Mouse (Mus musculus) cerebellum, postnatal 14 days (tissue): Measurements from ENCODE around the gene Rad54l2.

Experiments
- DNase-seq, 2 experiments: peaks; one replicate each; pipeline ENCODE4 v3.0.0; 2021; ENCODE audit warnings: mixed read lengths in 2 of 2

Gene Rad54l2

DNA sequence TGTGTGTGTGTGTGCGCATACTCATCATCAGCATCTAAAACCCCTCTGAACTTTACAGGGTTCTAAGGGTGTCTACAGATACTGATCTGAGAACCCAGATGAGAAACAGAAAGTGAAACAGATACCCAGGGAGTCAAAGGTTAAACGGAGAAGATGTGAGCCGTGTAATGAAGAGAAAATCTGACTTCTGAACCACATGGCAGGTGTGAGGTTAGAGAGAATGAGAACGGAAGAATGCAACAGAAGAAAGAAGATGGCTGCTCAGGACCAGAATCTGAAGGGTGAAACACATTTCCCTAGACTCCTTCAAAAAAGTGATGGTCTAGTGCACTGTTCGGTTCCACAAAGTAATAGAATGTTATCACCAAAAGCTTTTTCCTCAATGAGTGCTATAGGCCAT lies 36.9 kb downstream of the Rad54l2 start:
- no peak for DNase-seq

DNA sequence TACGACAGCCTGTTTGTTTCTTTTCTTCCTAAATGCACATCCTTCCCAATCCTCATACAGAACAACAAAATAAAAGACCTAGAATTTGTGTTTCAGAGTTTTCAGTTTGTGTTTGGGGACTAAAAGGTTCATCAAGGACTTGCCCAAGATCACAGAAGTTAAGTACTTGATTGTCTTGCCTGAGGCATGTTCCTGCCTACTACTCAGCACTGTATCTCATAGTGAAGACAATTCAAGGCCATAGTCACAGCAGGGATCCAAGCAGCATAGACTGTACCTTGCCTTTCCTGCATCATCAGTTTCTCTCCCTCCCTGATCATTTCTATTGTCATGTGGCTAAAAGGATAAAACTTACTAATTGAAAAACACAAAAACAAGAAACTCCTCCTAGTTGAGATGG lies 49.0 kb downstream of the Rad54l2 start:
- DNase-seq, result no peak

DNA sequence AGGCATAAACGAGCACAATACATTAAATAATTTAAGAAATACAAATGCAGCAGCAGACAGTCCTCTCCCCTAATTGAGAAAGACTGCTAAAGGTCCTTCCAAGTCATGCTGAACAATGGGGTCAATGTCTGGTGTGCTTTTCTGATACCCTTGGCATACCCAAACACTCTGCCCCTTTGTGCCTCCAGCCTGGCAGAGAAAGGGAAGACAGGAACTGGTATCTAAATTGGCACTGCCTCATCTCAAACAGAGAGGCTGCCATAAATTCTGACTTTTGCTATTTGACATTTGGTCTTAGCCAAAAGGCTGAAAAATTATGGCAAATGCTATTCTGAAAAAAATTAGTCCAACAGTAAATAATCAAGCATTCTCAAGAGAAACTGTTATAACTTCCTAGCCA lies 49.9 kb downstream of the Rad54l2 start:
- no peak for DNase-seq

DNA sequence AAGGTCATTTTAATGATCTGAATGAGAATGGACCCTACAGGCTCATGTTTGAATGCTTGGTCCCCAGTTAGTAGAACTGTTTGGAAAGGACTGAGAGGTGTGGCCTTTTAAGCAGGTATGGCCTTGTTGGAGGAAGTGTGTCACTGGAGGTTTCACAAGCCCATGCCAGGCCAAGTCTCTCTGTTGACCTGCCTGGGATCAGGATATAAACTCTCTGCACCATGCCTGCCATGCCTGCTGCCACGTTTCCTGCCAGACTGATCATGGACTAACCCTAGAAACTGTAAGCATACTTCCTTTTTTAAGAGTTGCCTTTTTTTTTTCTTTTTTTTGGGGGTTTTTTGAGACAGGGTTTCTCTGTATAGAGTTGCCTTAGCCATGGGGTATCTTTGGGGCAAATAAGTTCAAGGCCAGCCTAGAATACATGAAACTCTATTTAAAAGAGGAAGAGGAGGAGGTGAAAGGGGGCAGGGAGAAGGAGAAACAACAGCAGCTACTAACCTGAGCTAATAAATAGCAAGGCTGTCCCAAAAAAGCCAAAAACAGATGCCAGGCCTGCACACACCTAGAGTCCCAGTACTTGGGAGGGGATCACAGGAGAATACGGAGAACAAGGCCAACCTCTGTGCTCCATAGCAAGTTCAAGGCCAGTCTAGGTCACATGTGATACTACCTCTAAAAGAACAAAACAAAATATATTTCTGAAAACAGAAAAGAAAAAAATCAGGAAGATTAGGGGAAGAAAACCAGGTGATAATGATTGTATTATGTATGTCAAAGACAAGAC lies 50.6 kb downstream of the Rad54l2 start:
- DNase-seq, result no peak

DNA sequence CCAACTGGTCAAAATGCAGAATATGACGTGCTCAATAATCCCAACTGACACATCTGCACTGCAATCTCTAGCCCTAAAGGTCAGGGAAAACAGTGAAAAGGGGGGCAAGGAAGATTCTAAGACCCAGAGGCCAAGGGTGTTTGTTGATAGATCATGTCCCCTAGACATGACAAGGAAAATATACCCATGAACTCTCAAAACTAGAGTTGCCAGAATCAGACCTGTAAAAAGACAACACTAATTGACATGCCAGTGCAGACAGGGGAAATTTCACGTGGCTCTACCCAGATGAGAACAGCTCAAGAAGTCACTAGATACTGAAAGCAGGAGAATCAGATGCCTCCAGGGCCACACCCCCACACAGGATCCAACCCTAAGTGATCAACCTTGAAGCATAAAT lies 55.3 kb downstream of the Rad54l2 start:
- no peak for DNase-seq

DNA sequence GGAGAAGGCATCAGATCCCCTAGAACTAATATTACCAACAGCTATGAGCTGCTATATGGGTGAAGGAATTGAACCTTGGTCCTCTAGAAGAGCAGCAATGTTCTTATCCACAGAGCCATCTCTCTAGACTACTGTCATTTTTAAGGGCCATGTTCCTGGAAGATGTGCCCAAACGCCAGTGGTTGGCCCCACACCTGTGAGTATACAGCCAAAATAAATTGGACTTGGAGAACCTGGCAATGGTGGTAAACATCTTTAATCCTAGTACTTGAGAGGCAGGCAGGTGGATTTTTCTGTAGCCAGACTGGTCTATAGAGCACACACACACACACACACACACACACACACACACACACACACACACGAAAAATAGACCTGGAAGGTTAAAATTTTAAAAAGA lies 59.6 kb downstream of the Rad54l2 start:
- DNase-seq, result no peak

DNA sequence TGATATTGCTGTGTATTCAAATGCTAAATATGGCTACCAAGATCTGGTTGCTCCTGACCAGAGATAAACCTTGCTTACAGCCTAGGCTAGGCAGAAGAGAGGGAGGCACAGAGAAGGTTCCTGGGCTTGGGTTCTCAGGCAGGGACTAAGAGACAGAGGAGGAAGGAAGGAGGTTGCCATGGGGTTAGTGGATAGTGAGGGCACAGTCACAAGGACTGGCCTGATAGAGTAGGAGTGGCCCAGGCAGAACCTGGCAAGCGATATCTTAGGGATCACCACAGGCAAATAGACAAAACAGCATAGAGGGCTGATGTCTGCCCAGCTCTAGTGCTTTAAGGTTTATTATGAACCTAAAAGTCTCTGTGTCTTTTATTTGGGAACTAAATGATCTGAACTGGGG lies 62.1 kb downstream of the Rad54l2 start:
- DNase-seq, result no peak

DNA sequence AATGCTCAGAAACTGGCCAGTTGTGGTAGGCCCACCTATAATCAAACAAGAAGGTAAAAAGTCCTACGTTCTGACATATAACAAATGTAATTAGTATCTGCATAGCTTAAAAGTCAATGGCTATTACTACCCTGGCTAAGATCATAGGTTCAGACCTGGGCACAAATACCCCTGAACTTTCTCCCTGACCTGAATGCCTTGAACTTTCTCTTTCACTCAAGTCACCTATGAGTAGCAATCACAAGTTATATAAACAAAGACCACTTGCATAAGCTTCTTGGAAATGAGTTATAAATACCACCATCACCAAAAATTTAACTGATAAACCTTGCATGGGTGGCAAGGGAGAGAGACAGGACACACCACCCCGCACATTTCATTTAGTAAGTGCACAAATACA lies 63.6 kb downstream of the Rad54l2 start:
- no peak for DNase-seq

DNA sequence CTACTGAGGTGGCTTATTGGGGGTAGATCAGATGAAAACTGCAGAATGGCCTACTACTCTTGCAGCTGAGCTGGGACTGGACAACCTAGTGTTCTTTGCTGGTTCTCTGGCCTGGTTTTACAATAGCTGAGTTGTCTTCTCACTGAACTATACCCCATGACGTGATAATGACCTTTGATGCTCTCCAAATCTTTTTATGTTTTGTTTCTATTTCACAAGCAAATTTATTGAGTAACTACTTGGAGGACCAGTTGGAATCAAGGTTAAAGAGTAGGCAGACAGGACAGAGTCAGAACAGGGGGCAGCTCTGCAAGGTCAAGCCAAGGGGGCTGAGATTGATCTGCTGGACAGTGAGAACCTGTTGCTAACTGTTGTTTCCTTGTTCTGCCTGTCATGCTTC lies 64.1 kb downstream of the Rad54l2 start:
- no peak for DNase-seq

DNA sequence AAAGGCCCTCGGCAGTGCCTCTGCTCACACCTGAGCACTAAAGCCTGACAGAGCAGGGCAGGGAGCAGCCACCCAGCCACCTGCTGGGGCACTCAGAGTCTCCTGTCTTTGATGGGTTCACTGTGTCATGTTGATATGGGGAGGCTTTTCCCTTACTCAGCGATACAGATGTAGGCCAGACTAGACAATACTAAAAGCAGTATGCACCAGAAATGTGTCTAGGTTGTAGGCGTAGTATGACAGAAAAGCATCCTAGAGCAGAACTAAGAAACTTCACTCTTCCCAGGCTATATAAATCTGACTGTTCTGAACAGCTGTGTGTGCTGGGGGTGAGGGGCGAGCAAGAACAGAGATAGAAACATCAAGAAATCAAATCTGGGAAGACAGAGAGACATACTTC lies 72.3 kb downstream of the Rad54l2 start:
- DNase-seq, result no peak

DNA sequence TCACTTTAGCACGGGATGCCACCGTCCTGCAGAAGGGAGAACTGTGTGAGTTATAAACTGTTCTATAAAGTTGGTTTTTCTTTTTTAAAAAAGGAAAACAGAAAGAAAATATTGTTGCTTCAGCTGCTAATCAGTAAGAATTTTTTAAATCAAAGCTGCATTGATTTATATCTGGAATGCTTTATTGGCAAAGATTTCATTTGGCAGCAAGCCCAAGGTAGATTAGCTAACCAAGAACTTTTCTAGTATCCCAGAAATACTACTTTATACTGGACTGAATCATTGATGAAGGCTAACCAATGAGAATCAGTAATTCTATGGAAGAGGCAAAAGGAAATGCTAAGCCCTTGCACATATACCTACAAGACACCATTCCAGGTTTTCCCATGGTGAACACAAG lies 72.8 kb downstream of the Rad54l2 start:
- DNase-seq, result no peak

DNA sequence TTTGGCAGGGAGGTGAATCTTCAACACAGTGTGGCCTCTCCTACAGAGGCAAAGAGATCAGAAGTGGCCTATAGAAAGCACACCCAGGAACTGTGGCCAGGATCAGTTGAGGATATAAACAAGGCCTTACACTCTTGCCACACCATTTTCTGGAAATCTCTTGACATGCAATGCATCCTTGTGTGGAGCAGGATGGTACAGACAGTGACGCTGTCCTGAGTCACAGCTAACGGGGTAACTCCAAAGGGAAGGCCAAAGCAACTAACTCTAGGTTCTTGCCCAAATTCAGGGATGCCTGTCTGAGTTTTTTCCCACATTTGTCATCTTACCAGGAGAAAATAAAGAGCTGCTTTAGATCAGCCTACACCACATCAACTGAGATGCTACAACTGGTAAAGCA lies 76.5 kb downstream of the Rad54l2 start:
- DNase-seq, result no peak

DNA sequence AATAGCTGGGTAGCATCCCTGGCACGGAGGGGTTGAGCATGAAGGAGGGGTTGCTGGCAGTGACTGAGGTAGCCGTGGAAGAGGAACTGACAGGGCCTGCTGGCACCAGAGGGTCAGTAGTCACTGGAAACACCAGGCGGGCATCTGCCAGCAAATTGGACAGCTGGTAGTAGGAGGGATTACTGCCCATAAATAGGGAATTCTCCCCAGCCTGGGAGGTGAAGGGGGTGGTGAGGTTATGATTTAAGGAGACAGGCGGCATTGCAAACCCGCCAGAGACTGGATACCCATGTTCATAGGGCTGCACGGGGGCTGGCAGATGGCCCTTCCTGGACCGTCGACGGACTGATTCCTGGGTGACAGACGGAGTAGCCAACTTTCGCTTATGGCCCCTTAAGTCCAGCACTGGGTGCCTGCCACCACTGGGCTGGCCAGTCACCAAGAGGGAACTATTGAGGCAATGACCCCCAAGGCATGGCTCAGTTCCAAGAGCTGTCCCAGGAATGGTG lies 96.0 kb downstream of the Rad54l2 start:
- peak; percentile 62 to 70 for DNase-seq

DNA sequence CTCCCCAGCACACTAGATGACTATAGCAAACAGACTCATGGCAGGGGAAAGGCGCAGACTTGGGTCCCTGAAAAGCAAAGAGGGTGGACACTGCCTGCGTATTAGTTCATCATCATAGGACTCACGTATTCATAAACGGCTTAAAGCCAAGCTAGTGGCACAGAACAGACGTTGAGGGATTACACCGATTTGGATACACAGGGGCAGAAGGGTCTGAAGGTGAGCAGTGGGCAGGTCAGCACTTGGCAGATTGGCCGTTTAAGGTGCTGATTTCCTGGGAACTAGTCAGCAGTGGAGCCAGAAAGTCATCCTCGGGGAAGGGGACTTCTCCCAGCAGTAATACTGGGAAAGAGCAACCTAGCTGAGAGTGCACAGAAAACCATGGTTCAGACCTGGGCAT lies 100.2 kb downstream of the Rad54l2 start:
- no peak for DNase-seq

DNA sequence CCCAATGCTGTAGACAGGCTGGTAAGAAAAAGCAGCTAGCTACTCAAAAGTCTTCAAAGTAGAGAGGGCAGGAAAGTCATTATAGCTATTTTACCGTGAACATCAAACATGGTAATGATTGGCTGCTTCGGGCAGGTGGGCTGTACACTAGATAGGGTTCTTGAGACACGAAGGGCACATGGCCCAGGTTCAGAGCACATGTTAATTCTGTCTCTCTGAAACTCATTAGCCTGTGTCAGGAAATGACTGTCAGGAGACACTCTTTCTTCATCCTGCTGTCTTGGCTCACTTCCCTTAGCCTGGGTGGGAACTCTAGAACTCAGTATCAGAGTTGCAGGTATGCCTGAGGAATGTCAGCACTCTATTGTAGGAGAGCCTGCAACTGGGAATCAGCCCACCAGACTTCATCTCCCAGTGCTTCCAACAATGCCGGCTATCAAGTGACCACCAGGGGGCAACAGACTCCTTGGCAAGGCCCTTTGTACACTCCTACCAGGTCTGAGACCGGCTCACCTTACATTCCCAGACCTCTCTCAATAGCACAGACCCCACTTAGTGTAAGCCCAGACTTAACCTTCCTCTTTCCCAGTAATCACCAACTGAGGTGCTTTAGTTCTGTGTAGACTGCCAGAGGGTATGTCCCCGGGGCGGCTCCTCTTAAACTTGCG lies 101.9 kb downstream of the Rad54l2 start:
- DNase-seq, result peak; percentile 86 to 88

DNA sequence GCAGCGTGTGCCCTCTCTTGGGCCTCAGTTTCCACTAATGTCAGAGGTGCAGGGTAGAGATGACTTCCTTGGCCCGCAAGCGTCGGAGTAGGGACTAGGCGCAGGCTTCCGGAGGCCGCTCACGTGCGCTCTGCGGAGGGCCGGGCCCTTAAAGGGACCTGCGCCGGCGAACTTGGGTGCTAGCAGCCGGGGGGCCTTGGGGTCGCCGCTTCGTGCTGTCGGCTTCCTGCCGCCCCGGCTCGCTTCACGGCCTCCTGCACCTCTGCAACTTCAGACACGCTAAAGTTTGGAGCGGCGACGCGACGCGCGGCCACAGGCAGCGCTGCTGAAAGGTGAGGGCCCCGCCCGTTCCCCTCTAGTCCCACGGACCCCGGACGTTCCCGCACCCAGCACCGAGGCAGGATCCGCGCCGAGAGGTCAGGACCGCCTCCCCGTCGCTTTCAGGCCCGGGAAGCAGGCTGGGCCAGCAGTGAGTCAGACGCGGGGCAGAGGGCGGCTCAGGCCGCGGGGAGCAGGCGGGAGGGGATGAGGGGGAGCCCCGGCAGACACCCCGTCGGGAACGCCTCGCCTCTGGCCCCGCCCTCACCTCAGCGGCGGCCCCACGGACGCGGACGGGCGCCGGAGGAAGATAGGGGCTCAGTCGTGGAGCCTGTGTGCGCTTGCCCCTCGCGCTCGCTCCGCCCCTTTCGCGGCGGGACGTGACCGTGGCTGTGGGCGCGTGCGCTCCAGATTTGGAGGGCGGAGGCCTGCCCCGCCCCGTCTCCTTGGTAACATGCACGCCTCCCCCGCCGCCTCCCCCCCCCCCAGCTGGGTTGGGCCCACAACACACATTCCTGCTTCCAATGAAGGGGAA lies 103.5 kb downstream of the Rad54l2 start, which contains the start of gene Tex264:
Tex264 (minus strand) TSS at position 679 of the 853 bp plus-strand sequence.
- peak; percentile 87 to 90 for DNase-seq

DNA sequence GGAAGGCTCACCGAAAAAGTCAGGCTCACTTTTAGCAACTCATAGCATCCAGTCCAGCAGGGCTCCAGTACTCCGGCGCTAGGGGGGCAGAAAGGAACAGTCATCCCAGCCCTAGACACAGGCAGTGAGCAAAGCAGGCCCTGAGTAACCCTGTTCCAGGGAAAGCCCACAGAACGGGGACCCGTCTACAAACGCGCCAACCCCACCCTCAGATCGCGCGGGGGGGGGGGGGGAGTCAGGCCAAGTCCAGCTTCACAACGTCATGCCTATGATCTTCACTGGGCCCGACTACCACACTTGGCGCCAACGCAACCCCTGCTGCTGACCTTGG lies 104.1 kb downstream of the Rad54l2 start:
- DNase-seq, result peak in 1 of 2 experiments; percentile 21

DNA sequence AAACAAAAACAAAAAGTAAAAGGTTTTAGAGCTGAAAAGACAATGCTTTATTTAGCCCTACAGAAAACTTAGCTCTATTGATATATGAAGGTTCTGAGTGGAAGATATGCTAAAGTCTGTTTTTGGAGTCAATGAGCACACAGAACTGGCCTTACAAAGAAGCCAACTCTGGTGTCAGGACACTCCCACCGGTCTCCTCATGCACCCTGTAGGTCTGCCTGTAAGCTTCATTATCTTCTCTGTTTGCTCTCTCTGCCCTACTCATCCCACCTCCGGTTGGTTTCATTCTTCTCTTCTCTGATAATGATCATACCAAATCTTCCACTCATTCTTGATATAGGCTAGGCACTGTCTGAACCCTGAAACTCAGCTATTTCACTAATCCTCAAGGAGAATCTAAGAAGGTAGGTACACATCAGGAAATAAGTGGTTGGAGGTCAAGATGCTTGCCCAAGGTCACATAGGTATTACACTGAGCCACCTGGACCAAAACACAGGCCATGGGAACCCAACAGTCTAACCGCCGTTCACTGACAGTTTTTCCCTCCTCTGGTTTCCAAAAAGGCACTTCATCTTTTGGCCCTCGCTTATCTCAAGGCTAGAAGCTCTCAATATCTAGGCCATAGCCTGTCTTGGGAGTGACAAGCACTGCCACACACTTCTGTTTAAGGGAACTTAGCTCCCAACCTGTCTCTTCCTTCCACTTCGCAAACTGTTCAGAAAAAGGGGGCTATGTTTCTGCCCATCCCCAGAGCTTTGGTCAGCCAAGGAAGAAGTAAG lies 104.7 kb downstream of the Rad54l2 start:
- no peak for DNase-seq

DNA sequence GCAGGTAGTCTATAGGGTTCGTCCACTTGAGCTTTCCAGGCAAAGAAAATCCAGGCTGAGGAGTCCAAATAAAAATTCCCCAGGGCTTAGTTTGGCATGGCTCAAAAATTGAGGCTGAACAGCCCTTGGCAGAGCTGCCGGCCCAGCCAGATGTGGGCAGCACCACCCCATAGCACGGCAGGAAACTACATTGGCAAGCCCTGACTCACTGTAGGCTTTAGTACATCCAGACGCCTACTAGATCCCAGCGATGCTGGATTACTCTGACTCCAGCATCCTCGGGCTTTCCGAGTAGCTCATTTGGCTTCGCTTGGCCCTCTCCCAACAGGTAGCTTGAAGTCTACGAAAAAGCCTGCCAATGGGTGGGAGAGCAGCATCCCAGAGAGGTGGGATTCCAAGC lies 108.0 kb downstream of the Rad54l2 start:
- no peak for DNase-seq

DNA sequence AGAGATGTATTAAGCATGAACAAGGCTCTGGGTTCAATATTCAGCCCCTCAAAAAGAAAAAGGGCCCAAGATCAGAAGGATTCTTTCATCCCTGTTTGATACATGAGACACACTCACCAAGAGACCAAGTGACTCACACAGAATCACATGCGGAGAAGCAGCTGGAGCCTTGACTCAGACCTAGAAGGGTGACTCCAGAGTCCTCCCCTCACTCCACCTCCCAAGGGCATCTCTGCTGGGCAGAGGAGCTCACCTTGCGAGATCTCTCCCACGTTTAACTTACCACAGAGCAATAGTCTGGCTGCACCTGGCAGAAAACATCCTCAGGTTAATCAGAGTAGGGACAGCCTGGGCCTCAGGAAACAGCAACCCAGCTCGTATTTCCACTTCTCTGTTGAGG lies 110.8 kb downstream of the Rad54l2 start:
- no peak for DNase-seq

DNA sequence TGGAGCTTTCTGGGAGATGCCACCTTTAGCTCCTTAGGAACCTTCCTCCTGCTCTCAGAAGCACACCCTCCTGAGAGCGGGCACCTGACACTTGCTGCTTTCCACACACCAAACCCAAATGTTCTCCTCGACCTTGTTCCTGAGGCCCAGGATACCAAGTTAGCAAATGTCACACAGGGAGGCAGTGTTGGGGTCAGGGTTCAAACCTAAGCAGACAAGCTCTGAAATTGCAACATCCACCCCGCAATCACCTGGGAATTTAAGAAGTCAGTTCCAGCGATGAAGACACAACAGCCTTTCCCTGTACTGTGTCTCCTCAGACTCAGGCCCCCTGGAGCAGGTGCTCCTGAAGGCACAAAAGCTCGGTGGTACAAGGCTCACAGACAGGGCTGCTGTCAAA lies 111.3 kb downstream of the Rad54l2 start:
- DNase-seq, result no peak

DNA sequence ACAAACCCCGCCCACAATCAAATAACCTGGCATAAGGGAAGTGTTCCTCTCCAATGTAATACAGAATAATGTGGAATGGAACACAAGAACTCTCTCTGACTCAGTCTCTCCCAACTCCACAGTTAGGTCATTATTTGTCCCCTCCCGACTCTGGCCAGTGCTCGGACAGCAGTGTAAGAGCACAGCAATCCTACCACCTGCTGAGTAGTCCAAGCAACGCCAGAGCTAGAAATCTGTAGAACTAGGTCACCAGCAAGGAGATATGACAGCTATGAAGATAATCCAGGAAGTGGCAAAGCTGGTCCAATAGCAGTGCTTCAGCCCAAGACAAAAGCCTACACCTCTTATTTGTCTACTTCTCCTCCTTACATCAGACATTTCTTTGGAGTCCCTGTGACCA lies 112.4 kb downstream of the Rad54l2 start:
- DNase-seq, result no peak

DNA sequence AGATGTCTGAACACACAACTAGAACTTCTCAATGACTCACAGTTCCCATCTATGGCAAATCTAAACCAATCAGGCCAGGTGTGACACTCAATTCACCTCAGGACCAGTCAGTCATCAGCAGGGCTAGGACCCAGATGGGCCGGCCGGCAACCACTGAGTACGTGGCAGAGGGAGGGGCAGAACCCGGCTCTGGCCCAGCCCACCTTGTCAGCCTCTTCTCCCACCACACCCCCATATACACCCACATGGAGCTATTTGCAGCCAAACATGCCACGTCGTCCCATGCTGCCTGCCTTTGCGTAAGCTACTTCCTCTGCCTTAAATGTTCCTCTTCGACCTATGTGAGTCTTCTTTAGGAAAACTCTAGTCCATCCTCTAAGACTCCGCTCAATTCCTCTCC lies 113.0 kb downstream of the Rad54l2 start:
- no peak for DNase-seq
